Mouse (Mus musculus) forebrain, embryonic 11.5 days (tissue): Measurements from ENCODE around the gene Cxcr2. TPM values are rescaled to one million over a fixed set of nuclear protein-coding genes. Genes with fewer than 3 reads are reported as not detected.
"Not testable (repeated sequence)": the region's sequence is repeated elsewhere in the genome, so short reads cannot be mapped to it uniquely, and the experiment has no call there.

Experiments
- ATAC-seq: fragments of 200-750 bp; cut with Nextera tagmentation; replicated peaks from 2 replicates; pipeline ENCODE4 v1.8.0; 2017; ENCODE audit warnings: moderate TSS enrichment; ENCODE audit not compliant: low FRiP score
- DNase-seq: peaks from one replicate; pipeline ENCODE4 v3.0.0-alpha.2; 2017; ENCODE audit warnings: low spot score
- H3K27ac ChIP-seq: fragments of 300-500 bp; sonication (generic); 2 replicates; pipeline ENCODE4 v1.5.1; 2014; ENCODE audit warnings: low read depth, low read length
- H3K27me3 ChIP-seq: fragments of 300-500 bp; sonication (generic); 2 replicates; pipeline ENCODE4 v1.6.1; 2014; ENCODE audit warnings: mild to moderate bottlenecking, low read length, mixed read lengths; ENCODE audit not compliant: control insufficient read depth, insufficient read depth
- H3K36me3 ChIP-seq: fragments of 300-500 bp; sonication (generic); 2 replicates; pipeline ENCODE4 v1.6.1; 2014; ENCODE audit warnings: mild to moderate bottlenecking, low read length, moderate library complexity, mixed read lengths; ENCODE audit not compliant: control insufficient read depth, insufficient read depth
- H3K4me1 ChIP-seq: fragments of 300-500 bp; sonication (generic); replicated peaks from 2 replicates; pipeline ENCODE4 v1.6.1; 2014; ENCODE audit warnings: low read length, mixed read lengths; ENCODE audit not compliant: control insufficient read depth, insufficient read depth
- H3K4me2 ChIP-seq: fragments of 300-500 bp; sonication (generic); 2 replicates; pipeline ENCODE4 v1.6.1; 2014; ENCODE audit warnings: low read depth, mild to moderate bottlenecking, low read length, moderate library complexity, mixed read lengths; ENCODE audit not compliant: severe bottlenecking
- H3K4me3 ChIP-seq: fragments of 300-500 bp; sonication (generic); 2 replicates; pipeline ENCODE4 v1.5.1; 2014; ENCODE audit warnings: low read depth, low read length
- H3K9ac ChIP-seq: fragments of 300-500 bp; sonication (generic); 2 replicates; pipeline ENCODE4 v1.6.1; 2014; ENCODE audit warnings: low read length
- H3K9me3 ChIP-seq: fragments of 300-500 bp; sonication (generic); 2 replicates; pipeline ENCODE4 v1.6.1; 2016; ENCODE audit warnings: low read length, mixed read lengths; ENCODE audit not compliant: control insufficient read depth
- WGBS: fragments of 180-500 bp; shearing (Covaris S2); extraction: QIAGEN DNeasy Blood & Tissue Kit; methylation state at CpG from one replicate; pipeline ENCODE4 v1.1.7; 2014; 5-methylcytosine and 5-hydroxymethylcytosine counted together
- polyA plus RNA-seq: library from polyadenylated mRNA; unstranded; fragments of >200 nt; fragmentation: Nextera tagmentation; extraction: Ambion mirVana; gene quantifications from 2 replicates; pipeline ENCODE4 v1.2.1, GENCODE M21; 2014

Cxcr2 gene
- polyA plus RNA-seq, 1 experiment from 2014 or later = 0.12 TPM

GRCm38 (mm10) chr1:74151091-74151490 lies 2.7 kb upstream of the Cxcr2 start:
- 89% methylated on average over 3 of the region's 3 CpGs for WGBS
- H3K4me2 ChIP-seq = no peak overlapping the region

GRCm38 (mm10) chr1:74155435-74156012 lies 1.7 kb downstream of the Cxcr2 start:
- Histone ChIP-seq H3K4me3 (no peak overlapping the region), H3K9me3 (no peaks in the 10 kb centered on the region), H3K4me2 (no peak overlapping the region), H3K9ac (no peak overlapping the region), H3K27ac (no peak overlapping the region), H3K27me3 (no peaks in the 10 kb centered on the region), H3K36me3 (no peaks in the 10 kb centered on the region), H3K4me1 (no peaks in the 10 kb centered on the region)
- WGBS = 93% methylated on average over 6 of the region's 6 CpGs
- ATAC-seq (no peak), DNase-seq (peak; percentile 10)

More at GRCm38 (mm10) chr1:74151091-74151490, 2.7 kb upstream of the Cxcr2 start:
- ATAC-seq (no peak), DNase-seq (peak; percentile 9)
- Histone ChIP-seq H3K27me3 (no peaks in the 10 kb centered on the region), H3K4me1 (no peaks in the 10 kb centered on the region), H3K4me3 (no peak overlapping the region), H3K9ac (no peak overlapping the region), H3K9me3 (no peaks in the 10 kb centered on the region), H3K27ac (no peak overlapping the region), H3K36me3 (no peaks in the 10 kb centered on the region)

DNA sequence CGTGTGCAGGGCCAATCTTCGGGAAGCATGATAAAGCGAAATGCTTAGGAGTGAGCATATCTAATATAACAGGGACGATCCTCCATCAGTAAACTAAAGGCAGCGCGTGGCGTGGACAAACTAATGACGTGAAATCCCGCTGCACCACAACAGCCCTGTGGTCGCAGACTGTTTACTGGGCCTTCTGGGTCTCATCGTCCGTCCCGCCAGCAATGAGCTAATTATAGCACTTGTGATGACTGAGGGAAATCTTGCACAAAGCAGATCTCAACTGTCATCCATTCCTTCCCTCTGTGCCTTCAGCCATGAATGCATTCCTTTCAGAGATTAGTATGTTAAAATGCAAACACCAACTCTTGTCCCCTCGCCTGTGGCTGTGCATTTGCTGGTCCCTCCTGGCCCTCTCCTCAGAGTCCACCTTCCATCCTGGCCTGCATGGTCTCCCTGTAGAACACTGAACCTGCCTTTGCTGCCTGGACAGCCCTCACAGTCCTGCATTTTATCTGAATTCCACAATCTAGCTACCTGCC lies 2.7 kb downstream of the Cxcr2 start:
- 77% methylated on average over 14 of the region's 14 CpGs for WGBS
- peak; percentile 41 for DNase-seq
- H3K4me1 ChIP-seq = no peaks in the 10 kb centered on the region
- H3K4me2 ChIP-seq = no peak overlapping the region
- ATAC-seq = no peak
- H3K36me3 ChIP-seq = no peaks in the 10 kb centered on the region
- H3K9ac ChIP-seq = no peak overlapping the region
- H3K27ac ChIP-seq = no peak overlapping the region
- H3K9me3 ChIP-seq = no peaks in the 10 kb centered on the region
- no peak overlapping the region for H3K4me3 ChIP-seq
- no peaks in the 10 kb centered on the region for H3K27me3 ChIP-seq

- not testable (repeated sequence) for DNase-seq, H3K27ac ChIP-seq, H3K9ac ChIP-seq, H3K36me3 ChIP-seq, H3K4me2 ChIP-seq, ATAC-seq, H3K4me3 ChIP-seq, H3K27me3 ChIP-seq, H3K9me3 ChIP-seq, H3K4me1 ChIP-seq
- 85% methylated on average over 4 of the region's 5 CpGs for WGBS
These were observed 5.8 kb downstream of the Cxcr2 start for GRCm38 (mm10) chr1:74159613-74160012.

- no peaks in the 10 kb centered on the region for H3K36me3 ChIP-seq
- ATAC-seq = no peak
These were observed 6.2 kb downstream of the Cxcr2 start for GRCm38 (mm10) chr1:74160036-74160435.

GRCm38 (mm10) chr1:74167136-74167535 lies 13.3 kb downstream of the Cxcr2 start:
- DNase-seq (no peak), ATAC-seq (no peak)
- Histone ChIP-seq H3K4me1 (no peaks in the 10 kb centered on the region), H3K27me3 (no peaks in the 10 kb centered on the region), H3K36me3 (no peaks in the 10 kb centered on the region), H3K4me3 (no peak overlapping the region), H3K9me3 (no peaks in the 10 kb centered on the region), H3K9ac (no peak overlapping the region), H3K27ac (no peak overlapping the region), H3K4me2 (no peak overlapping the region)
- WGBS = 84% methylated on average over 5 of the region's 5 CpGs

More at GRCm38 (mm10) chr1:74160036-74160435, 6.2 kb downstream of the Cxcr2 start:
- H3K27me3 ChIP-seq = no peaks in the 10 kb centered on the region
- 67% methylated on average over 2 of the region's 2 CpGs for WGBS
- DNase-seq = no peak
- no peaks in the 10 kb centered on the region for H3K9me3 ChIP-seq
- H3K4me2 ChIP-seq = no peak overlapping the region
- no peak overlapping the region for H3K27ac ChIP-seq
- no peak overlapping the region for H3K4me3 ChIP-seq
- H3K9ac ChIP-seq = no peak overlapping the region
- no peaks in the 10 kb centered on the region for H3K4me1 ChIP-seq

DNA sequence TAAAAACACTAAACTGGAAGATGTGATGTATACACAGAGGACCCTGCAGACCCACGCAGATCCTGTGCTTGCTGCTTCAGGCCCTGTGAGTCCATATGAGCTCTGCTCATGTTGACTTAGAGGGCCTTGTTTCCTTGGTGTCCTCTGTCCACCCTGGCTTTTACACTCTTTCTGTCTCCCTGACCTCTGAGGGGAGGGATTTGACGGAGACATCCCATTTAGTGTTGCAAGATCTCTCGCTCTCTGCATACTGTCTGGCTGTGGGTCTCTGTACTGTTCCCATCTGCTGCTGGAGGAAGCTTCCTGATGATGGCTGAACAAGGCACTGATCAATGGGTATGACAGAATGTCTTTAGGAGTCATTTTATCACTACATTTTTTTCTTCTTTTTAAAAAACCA lies 15.9 kb downstream of the Cxcr2 start:
- H3K4me3 ChIP-seq = no peak overlapping the region
- WGBS = 84% methylated on average over 3 of the region's 3 CpGs
- no peaks in the 10 kb centered on the region for H3K4me1 ChIP-seq
- no peak for ATAC-seq
- DNase-seq = no peak
- H3K36me3 ChIP-seq = no peaks in the 10 kb centered on the region
- H3K27ac ChIP-seq = no peak overlapping the region
- no peaks in the 10 kb centered on the region for H3K27me3 ChIP-seq
- H3K9me3 ChIP-seq = no peaks in the 10 kb centered on the region
- no peak overlapping the region for H3K4me2 ChIP-seq
- H3K9ac ChIP-seq = no peak overlapping the region

DNA sequence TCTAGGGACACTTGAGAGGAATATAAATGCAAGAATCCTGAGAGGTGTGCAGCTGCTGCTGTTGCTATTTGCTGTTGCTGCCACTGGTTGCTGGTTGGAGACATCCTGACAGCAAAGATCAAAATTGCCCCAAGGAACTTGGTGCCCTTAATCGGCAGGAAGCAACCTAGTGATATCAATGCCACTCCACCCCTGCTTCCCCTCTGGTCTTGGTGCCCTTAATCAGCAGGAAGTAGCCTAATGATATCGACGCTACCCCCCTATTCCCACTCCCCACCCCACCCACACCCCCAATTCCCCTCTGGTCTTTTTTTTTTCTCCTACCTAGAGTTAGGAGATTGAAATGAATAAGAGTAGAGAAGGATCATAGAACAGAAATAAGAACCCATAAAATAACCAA lies 18.9 kb downstream of the Cxcr2 start:
- Histone ChIP-seq H3K9ac (no peak overlapping the region), H3K4me2 (no peak overlapping the region), H3K4me3 (no peak overlapping the region), H3K27ac (no peak overlapping the region), H3K9me3 (no peaks in the 10 kb centered on the region), H3K4me1 (no peaks in the 10 kb centered on the region), H3K36me3 (no peaks in the 10 kb centered on the region), H3K27me3 (no peaks in the 10 kb centered on the region)
- DNase-seq (no peak), ATAC-seq (no peak)
- 91% methylated on average over 3 of the region's 3 CpGs for WGBS

DNA sequence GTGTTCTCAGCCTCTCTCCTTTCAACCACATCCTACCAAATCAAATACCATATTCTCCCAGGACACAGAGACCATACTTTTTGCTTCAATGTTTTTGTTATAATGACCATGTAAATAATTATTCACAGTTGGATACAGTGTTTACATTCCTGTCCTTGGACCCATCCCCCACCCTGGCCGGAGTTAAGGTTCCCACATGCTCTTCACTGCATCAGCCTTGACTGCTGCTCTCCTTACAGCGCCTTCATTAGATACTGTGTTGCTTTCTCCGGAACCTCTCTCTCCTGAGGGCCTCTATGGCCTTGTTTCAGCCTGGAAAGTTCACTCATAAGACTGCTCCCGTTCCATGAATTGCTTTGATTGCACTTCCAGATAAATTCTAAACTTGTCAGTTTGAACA lies 21.9 kb downstream of the Cxcr2 start:
- Histone ChIP-seq H3K36me3 (no peaks in the 10 kb centered on the region), H3K4me2 (no peak overlapping the region), H3K27ac (no peak overlapping the region), H3K4me3 (no peak overlapping the region), H3K9me3 (no peaks in the 10 kb centered on the region), H3K4me1 (no peaks in the 10 kb centered on the region), H3K9ac (no peak overlapping the region), H3K27me3 (no peaks in the 10 kb centered on the region)
- DNase-seq (no peak), ATAC-seq (no peak)
- 89% methylated on average over 4 of the region's 4 CpGs for WGBS
